In genomic region chr1:36634940-36635339, GRCm38 (mm10) we compare ENCODE assay signal across 7 mouse cellular contexts. TPM values are rescaled to one million over a fixed set of nuclear protein-coding genes. Genes with fewer than 3 reads are reported as not detected.
DNase-seq lines count a peak whose midpoint lies in the region; ATAC-seq and TF ChIP-seq lines count a peak whose summit lies in the region.

No protein-coding gene starts in this region.

- H3K9me3 ChIP-seq in midbrain, embryonic 12.5 days, result no peaks in the 10 kb centered on the region

- TF ChIP-seq CTCF in small intestine, adult 2 months (IDR thresholded peaks at IDR 0.05; ENCODE audit: extremely low read depth, insufficient read length, insufficient replicate concordance, low read depth, low read length), result peak; percentile 77; the same call in 1 of the 2 replicates

- TF ChIP-seq POLR2A in small intestine, adult 2 months (IDR thresholded peaks at IDR 0.05; ENCODE audit: low read depth, low read length), result no peak

- no peak overlapping the region for H3K27ac ChIP-seq in midbrain, embryonic 12.5 days (replicated peaks)
- H3K27ac ChIP-seq in small intestine, adult 2 months (ENCODE audit: insufficient read depth, low read depth, low read length), result no peak overlapping the region

- H3K4me2 ChIP-seq in midbrain, embryonic 12.5 days (replicated peaks), result no peak overlapping the region

- H3K9ac ChIP-seq in midbrain, embryonic 12.5 days (replicated peaks), result no peak overlapping the region

- H3K36me3 ChIP-seq in midbrain, embryonic 12.5 days, result no peaks in the 10 kb centered on the region
- no peaks in the 10 kb centered on the region for H3K36me3 ChIP-seq in small intestine, adult 2 months (ENCODE audit: control insufficient read depth, insufficient read depth, low read length)

- no peak overlapping the region for H3K4me3 ChIP-seq in midbrain, embryonic 12.5 days
- H3K4me3 ChIP-seq in small intestine, adult 2 months (ENCODE audit: low read depth, low read length), result no peak overlapping the region

- WGBS in midbrain, embryonic 12.5 days, result 19% methylated on average over 5 of the region's 5 CpGs
- WGBS in small intestine, adult 2 months, result 18% methylated on average over 5 of the region's 5 CpGs

- peak; percentile 38 for DNase-seq in gastrocnemius, postnatal 25 days
- peak; percentile 65 to 67 for DNase-seq in left cerebral cortex, postnatal 25 days (ENCODE audit: low spot score in 2 of 2)

- ATAC-seq in activated CD4-positive, CD25-positive, alpha-beta regulatory T cell, adult 4 months, result peak; percentile 65
- peak; percentile 80 for ATAC-seq in common myeloid progenitor, adult 5-6 weeks (replicated peaks; ENCODE audit: low read depth, poor library complexity, severe bottlenecking)
- peak; percentile 56 for ATAC-seq in inflammation-experienced regulatory T-cells, adult 6 months
- peak; percentile 82 for ATAC-seq in midbrain, embryonic 12.5 days (ENCODE audit: low FRiP score, low read depth)

- no peaks in the 10 kb centered on the region for H3K4me1 ChIP-seq in midbrain, embryonic 12.5 days
- H3K4me1 ChIP-seq in small intestine, adult 2 months (ENCODE audit: control insufficient read depth, insufficient read depth, insufficient read length, low read length), result no peaks in the 10 kb centered on the region

- intact Hi-C loops in left cerebral cortex, postnatal 25 days (cut with DNase I), result loop anchor here (1.0 to 5.0 kb wide), 3 partner anchors 43 to 88 kb away; partner anchors contain the start of gene Ankrd39

- 0 out of 2 replicates have a peak, but pooled peaks cover 3% of the 10 kb centered on the region for H3K27me3 ChIP-seq in midbrain, embryonic 12.5 days
- H3K27me3 ChIP-seq in small intestine, adult 2 months (ENCODE audit: control insufficient read depth, insufficient read depth, low read length), result no peaks in the 10 kb centered on the region

RNA-seq across cellular contexts. Expression of gene Fam178b, which starts 48.0 kb away (rescaled TPM):
- not detected for polyA plus RNA-seq in activated CD4-positive, CD25-positive, alpha-beta regulatory T cell, adult 4 months (2017; shearing (Covaris generic))
- 0.87 TPM in 1 of 2 replicates, not detected in the other for total RNA-seq in common myeloid progenitor, adult 5-6 weeks (2017)
- 1 to 10 TPM in 1 of 2 experiments, under 1 TPM in 1; 0.61 to 1.2 TPM for total RNA-seq in gastrocnemius, postnatal 25 days (2021)
- under 1 TPM in 1 of 3 experiments, not detected in 2; 0.40 TPM for polyA plus RNA-seq in inflammation-experienced regulatory T-cells, adult 6 months (2017; shearing (Covaris generic))
- not detected for total RNA-seq in left cerebral cortex, postnatal 25 days (2021)
- polyA plus RNA-seq in midbrain, embryonic 12.5 days (2016; fragmentation: Nextera tagmentation; extraction: Ambion mirVana), result not detected in 2 replicates
- 0.29 TPM in 1 of 2 replicates, not detected in the other for polyA plus RNA-seq in small intestine, adult 2 months (2012; rRNA removed)

RNA-seq across cellular contexts. Expression of gene Cox5b, which starts 56.3 kb away (rescaled TPM):
- 100 to 1,000 TPM; 325 to 418 TPM for polyA plus RNA-seq in activated CD4-positive, CD25-positive, alpha-beta regulatory T cell, adult 4 months (2017; shearing (Covaris generic))
- total RNA-seq in common myeloid progenitor, adult 5-6 weeks (2017), result 326 and 756 TPM in 2 replicates
- 1,000 to 10,000 TPM; 1,291 to 1,333 TPM for total RNA-seq in gastrocnemius, postnatal 25 days (2021)
- 100 to 1,000 TPM; 273 to 480 (median 293) TPM for polyA plus RNA-seq in inflammation-experienced regulatory T-cells, adult 6 months (2017; shearing (Covaris generic))
- 100 to 1,000 TPM; 591 to 598 TPM for total RNA-seq in left cerebral cortex, postnatal 25 days (2021)
- polyA plus RNA-seq in midbrain, embryonic 12.5 days (2016; fragmentation: Nextera tagmentation; extraction: Ambion mirVana), result 466 and 473 TPM in 2 replicates
- 1,137 and 1,468 TPM in 2 replicates for polyA plus RNA-seq in small intestine, adult 2 months (2012; rRNA removed)
